Mouse (Mus musculus) megakaryocyte, embryonic 14.5 days (primary cell): ENCODE data around the gene Sec23a.

Experiments
- FLI1 ChIP-seq: IDR thresholded peaks from 2 replicates; pipeline ENCODE4 v1.6.1; 2012; ENCODE audit warnings: low read length, inconsistent platforms, mixed read lengths
- GATA1 ChIP-seq: IDR thresholded peaks from 3 replicates; pipeline ENCODE4 v1.6.1; 2012; ENCODE audit warnings: mixed read lengths, low read length, inconsistent platforms, borderline replicate concordance

GRCm38 (mm10) chr12:59039971-59040844, 28.4 kb upstream of the Sec23a start:
- TF ChIP-seq GATA1: no peak
- TF ChIP-seq FLI1: no peak
